Mouse (Mus musculus) kidney, embryonic 14.5 days (tissue): Measurements from ENCODE around the gene Metap2. TPM values are rescaled to one million over a fixed set of nuclear protein-coding genes. Genes with fewer than 3 reads are reported as not detected.

Experiments
- ATAC-seq: fragments of 200-750 bp; cut with Nextera tagmentation; 2 replicates; pipeline ENCODE4 v1.8.0; 2017; ENCODE audit warnings: moderate number of reproducible peaks, mild to moderate bottlenecking, moderate TSS enrichment, moderate library complexity; ENCODE audit not compliant: low FRiP score, low TSS enrichment
- H3K27ac ChIP-seq: fragments of 300-500 bp; sonication (generic); 2 replicates; pipeline ENCODE4 v1.5.1; 2014; ENCODE audit warnings: low read depth, mild to moderate bottlenecking, low read length, moderate library complexity, mixed read lengths
- H3K27me3 ChIP-seq: fragments of 300-500 bp; sonication (generic); 2 replicates; pipeline ENCODE4 v1.6.1; 2014; ENCODE audit warnings: mild to moderate bottlenecking, low read length; ENCODE audit not compliant: control insufficient read depth, insufficient read depth
- H3K36me3 ChIP-seq: fragments of 300-500 bp; sonication (generic); 2 replicates; pipeline ENCODE4 v1.6.1; 2014; ENCODE audit warnings: low read length, mixed read lengths; ENCODE audit not compliant: control insufficient read depth, insufficient read depth
- H3K4me1 ChIP-seq: fragments of 300-500 bp; sonication (generic); 2 replicates; pipeline ENCODE4 v1.6.1; 2014; ENCODE audit warnings: low read length, mixed read lengths; ENCODE audit not compliant: control insufficient read depth, insufficient read depth
- H3K4me2 ChIP-seq: fragments of 300-500 bp; sonication (generic); replicated peaks from 2 replicates; pipeline ENCODE4 v1.6.1; 2014; ENCODE audit warnings: low read depth, mild to moderate bottlenecking, low read length
- H3K4me3 ChIP-seq: fragments of 300-500 bp; sonication (generic); 2 replicates; pipeline ENCODE4 v1.5.1; 2014; ENCODE audit warnings: mild to moderate bottlenecking, low read length
- H3K9ac ChIP-seq: fragments of 300-500 bp; sonication (generic); 2 replicates; pipeline ENCODE4 v1.6.1; 2014; ENCODE audit warnings: low read depth, mild to moderate bottlenecking, low read length, moderate library complexity
- H3K9me3 ChIP-seq: fragments of 300-500 bp; sonication (generic); 2 replicates; pipeline ENCODE4 v1.6.1; 2016; ENCODE audit warnings: low read length; ENCODE audit not compliant: control insufficient read depth
- WGBS: fragments of 180-500 bp; shearing (Covaris S2); extraction: QIAGEN DNeasy Blood & Tissue Kit; methylation state at CpG from one replicate; pipeline ENCODE4 v1.1.7; 2014; 5-methylcytosine and 5-hydroxymethylcytosine counted together
- polyA plus RNA-seq: library from polyadenylated mRNA; unstranded; fragments of >200 nt; fragmentation: Nextera tagmentation; extraction: Ambion mirVana; gene quantifications from 2 replicates; pipeline ENCODE4 v1.2.1, GENCODE M21; 2014

Gene Metap2
- 212 and 221 TPM in 2 replicates for polyA plus RNA-seq

DNA sequence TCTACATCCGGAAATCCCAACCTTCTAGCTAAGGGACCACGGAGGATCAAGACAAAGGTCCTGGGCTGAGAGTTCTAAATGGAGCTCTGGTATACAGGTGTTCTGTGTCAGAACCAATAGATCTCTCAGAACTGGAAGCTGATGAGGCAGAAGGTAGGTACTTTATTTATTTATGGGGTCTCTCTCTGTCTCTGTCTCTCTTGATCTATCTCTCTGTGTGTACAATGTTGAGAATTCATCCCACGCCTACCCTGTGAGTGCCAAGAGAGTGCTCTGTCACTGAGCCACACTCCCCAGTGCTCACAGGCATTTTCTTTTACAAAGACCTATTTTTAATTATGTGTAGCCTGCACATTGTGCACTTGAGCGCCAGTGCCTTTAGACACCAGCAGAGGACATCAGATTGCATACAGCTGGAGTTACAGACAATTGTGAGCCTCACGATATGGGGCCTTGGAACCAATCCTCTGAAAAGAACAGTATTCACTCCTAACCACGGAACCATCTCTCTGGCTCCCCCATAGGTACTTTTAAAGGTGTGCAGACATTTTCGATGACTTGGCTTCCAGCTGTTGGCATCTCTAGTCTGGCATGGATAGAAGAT is at the start of gene Metap2:
Gene Metap2 (minus strand): TSS at position 51 of the 604 bp plus-strand sequence.
- H3K4me3 ChIP-seq = no peak within 1 kb of the TSS
- no peaks in the 10 kb centered on the region for H3K27me3 ChIP-seq
- H3K4me2 ChIP-seq = no peak within 1 kb of the TSS
- no peak within 1 kb of the TSS for H3K9ac ChIP-seq
- H3K4me1 ChIP-seq = no peaks in the 10 kb centered on the region
- no peak within 1 kb of the TSS for H3K27ac ChIP-seq
- no peaks in the 10 kb centered on the region for H3K36me3 ChIP-seq
- WGBS = 73% methylated on average over 7 of the region's 7 CpGs
- no peaks in the 10 kb centered on the region for H3K9me3 ChIP-seq
- no peak for ATAC-seq

DNA sequence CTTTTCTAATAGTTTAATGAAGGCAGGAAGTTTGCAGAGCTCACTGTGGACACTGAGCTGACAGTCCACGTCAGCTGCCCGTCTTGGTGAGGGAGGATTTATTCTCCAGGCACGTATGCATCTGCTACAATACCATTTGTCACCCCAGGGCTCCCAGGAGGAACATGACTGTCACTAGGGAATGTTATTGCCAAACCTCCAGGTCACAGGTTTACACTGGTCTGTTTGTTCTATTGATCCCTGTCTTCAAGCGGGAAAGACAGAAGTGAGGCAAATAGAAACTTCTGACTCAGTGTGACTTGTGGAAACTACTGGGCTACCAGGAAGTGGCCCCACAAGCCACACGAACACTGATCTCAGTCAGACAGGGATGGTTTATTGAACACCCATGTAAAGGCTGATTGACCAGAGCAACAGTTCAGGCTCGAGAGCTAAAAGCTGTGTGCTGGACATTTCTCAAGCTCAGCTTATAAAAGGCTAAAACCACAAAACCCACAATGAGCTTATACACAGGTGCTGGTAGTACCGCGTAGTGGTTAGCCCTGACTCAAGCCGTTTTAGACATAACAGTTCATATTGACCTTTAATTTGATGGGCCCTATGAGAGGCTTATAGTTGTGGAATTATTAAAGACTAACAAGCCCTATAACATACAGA is 49.1 kb upstream of the Metap2 start:
- no peak for ATAC-seq
- Histone ChIP-seq H3K4me2 (no peak overlapping the region), H3K4me1 (no peaks in the 10 kb centered on the region), H3K27me3 (no peaks in the 10 kb centered on the region), H3K9ac (no peak overlapping the region), H3K9me3 (no peaks in the 10 kb centered on the region), H3K4me3 (no peak overlapping the region), H3K27ac (no peak overlapping the region), H3K36me3 (no peaks in the 10 kb centered on the region)
- WGBS = 50% methylated on average over 9 of the region's 9 CpGs

- Histone ChIP-seq H3K9me3 (no peaks in the 10 kb centered on the region), H3K9ac (no peak overlapping the region), H3K4me3 (no peak overlapping the region), H3K36me3 (no peaks in the 10 kb centered on the region), H3K27me3 (no peaks in the 10 kb centered on the region), H3K4me2 (no peak overlapping the region), H3K4me1 (no peaks in the 10 kb centered on the region), H3K27ac (no peak overlapping the region)
- WGBS = 17% methylated on average over 4 of the region's 4 CpGs
- no peak for ATAC-seq
Measured at GRCm38 (mm10) chr10:93945364-93945763, 48.5 kb upstream of the Metap2 start.

DNA sequence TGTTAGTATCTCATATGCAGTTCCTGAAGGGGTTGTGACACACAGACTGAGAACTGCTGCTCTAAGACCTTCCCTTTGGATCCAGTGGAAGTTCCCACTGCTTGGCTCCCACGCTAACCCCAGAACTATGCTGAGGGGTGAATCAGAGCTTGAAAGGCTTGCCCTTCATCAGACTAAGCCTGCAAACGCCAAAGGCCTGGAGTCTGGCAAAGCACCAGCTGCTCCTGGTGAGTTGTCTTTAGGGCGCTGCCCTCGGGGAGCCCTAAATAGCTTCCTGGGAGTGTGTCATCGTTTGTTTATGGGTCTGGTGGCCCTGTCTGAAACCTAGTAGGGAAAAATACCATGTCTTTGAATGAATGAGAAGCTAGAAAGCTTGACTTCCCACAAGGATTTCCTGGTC is 47.3 kb upstream of the Metap2 start:
- Histone ChIP-seq H3K36me3 (no peaks in the 10 kb centered on the region), H3K4me3 (no peak overlapping the region), H3K4me1 (no peaks in the 10 kb centered on the region), H3K9ac (no peak overlapping the region), H3K27ac (no peak overlapping the region), H3K9me3 (no peaks in the 10 kb centered on the region), H3K27me3 (no peaks in the 10 kb centered on the region), H3K4me2 (no peak overlapping the region)
- 28% methylated on average over 5 of the region's 5 CpGs for WGBS
- no peak for ATAC-seq

DNA sequence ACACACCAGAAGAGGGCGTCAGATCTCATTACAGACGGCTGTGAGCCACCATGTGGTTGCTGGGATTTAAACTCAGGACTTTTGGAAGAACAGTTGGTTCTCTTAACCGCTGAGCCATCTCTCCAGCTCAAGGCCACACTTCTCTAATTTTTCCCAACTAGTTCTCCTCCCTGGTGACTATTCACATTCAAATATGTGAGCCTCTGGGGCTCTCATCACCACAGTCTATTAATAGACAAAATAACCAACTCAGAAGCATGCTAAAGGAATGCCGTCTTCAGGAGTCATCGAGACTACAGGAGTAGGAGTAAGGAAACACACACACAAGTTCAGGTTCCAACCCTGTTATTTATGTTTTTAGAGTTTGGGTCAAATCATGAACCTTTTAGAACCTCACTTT is 43.4 kb upstream of the Metap2 start:
- ATAC-seq = no peak
- Histone ChIP-seq H3K9ac (no peak overlapping the region), H3K4me2 (no peak overlapping the region), H3K4me1 (no peaks in the 10 kb centered on the region), H3K4me3 (no peak overlapping the region), H3K27ac (no peak overlapping the region), H3K36me3 (no peaks in the 10 kb centered on the region), H3K27me3 (no peaks in the 10 kb centered on the region), H3K9me3 (no peaks in the 10 kb centered on the region)
- 79% methylated on average over 5 of the region's 5 CpGs for WGBS

GRCm38 (mm10) chr10:93939676-93940075 is 42.8 kb upstream of the Metap2 start:
- no peaks in the 10 kb centered on the region for H3K9me3 ChIP-seq
- H3K27me3 ChIP-seq = no peaks in the 10 kb centered on the region
- ATAC-seq = no peak
- no peak overlapping the region for H3K4me3 ChIP-seq
- 86% methylated on average over 8 of the region's 8 CpGs for WGBS
- no peak overlapping the region for H3K4me2 ChIP-seq
- H3K9ac ChIP-seq = no peak overlapping the region
- H3K36me3 ChIP-seq = no peaks in the 10 kb centered on the region
- no peaks in the 10 kb centered on the region for H3K4me1 ChIP-seq
- H3K27ac ChIP-seq = no peak overlapping the region

DNA sequence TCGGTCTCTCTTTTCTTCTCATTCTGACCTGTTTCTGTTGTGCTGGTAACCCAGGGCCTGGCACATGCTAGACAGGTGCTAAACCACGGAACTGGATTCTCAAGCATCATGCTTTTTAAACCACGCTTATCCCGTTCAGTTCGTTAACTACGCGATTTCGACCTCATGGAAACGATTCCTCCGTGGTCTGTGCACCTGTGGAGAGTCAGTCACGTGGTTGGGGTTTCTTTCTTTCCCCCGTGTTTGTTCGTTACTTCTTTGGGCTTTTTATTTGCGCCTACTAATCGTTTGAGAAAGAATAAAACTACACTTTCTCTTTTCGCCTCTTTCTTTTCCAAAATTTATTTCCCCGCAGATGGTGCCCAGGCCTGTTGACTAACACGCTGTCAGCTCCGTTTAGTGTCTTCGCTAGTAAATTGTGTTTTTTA is 42.0 kb upstream of the Metap2 start:
- Histone ChIP-seq H3K9me3 (no peaks in the 10 kb centered on the region), H3K4me3 (no peak overlapping the region), H3K4me2 (no peak overlapping the region), H3K36me3 (no peaks in the 10 kb centered on the region), H3K27ac (no peak overlapping the region), H3K27me3 (no peaks in the 10 kb centered on the region), H3K4me1 (no peaks in the 10 kb centered on the region), H3K9ac (no peak overlapping the region)
- 90% methylated on average over 20 of the region's 20 CpGs for WGBS
- ATAC-seq = no peak

DNA sequence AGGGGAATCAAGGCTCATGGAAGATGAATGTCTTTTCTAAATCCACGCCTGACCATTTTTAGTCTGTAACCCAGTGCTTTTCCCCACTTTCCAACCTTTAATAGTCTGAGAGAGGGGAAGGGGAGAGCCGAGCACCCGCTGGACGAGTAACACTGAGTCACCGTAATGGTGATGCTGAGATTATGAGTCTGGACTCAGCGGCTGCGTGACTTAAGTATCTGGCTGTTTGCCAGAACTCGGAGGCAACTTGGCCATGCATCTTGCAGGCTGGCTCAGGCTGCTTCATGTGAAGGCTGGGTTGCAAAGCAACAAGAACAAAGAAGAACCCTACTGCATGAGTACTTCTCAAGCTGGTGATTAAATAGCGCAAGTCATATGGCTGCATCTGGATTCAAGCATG is 37.1 kb upstream of the Metap2 start:
- Histone ChIP-seq H3K9me3 (no peaks in the 10 kb centered on the region), H3K27me3 (no peaks in the 10 kb centered on the region), H3K4me1 (no peaks in the 10 kb centered on the region), H3K4me2 (no peak overlapping the region), H3K36me3 (no peaks in the 10 kb centered on the region), H3K9ac (no peak overlapping the region), H3K4me3 (no peak overlapping the region), H3K27ac (no peak overlapping the region)
- ATAC-seq = no peak
- WGBS = 60% methylated on average over 9 of the region's 9 CpGs

GRCm38 (mm10) chr10:93932861-93933260 is 36.0 kb upstream of the Metap2 start:
- Histone ChIP-seq H3K4me2 (no peak overlapping the region), H3K36me3 (no peaks in the 10 kb centered on the region), H3K27ac (no peak overlapping the region), H3K4me1 (no peaks in the 10 kb centered on the region), H3K27me3 (no peaks in the 10 kb centered on the region), H3K9ac (no peak overlapping the region), H3K9me3 (no peaks in the 10 kb centered on the region), H3K4me3 (no peak overlapping the region)
- ATAC-seq = no peak
- WGBS = 59% methylated on average over 5 of the region's 5 CpGs
